Mouse (Mus musculus): ENCODE results near the gene Cend1. TPM values are rescaled to one million over a fixed set of nuclear protein-coding genes. Genes with fewer than 3 reads are reported as not detected.

The Cend1 gene
- polyA plus RNA-seq, 1 experiment: 231 TPM

GRCm38 (mm10) chr7:141432741-141433516 is 3.6 kb upstream of the Cend1 start:
- Histone ChIP-seq H3K4me1 (ENCODE audit: control insufficient read depth, insufficient read depth, low read length) (peaks cover 6% of the 10 kb centered on the region), H3K27ac (ENCODE audit: insufficient read depth, low read length) (no peak overlapping the region), H3K4me3 (ENCODE audit: insufficient read depth, low read length) (peak overlapping the region; percentile 48; the same call in 1 of the 2 replicates)
- TF ChIP-seq CTCF (IDR thresholded peaks at IDR 0.05; ENCODE audit: extremely low read depth, insufficient read depth, low read length) (no peak), POLR2A (IDR thresholded peaks at IDR 0.05; ENCODE audit: extremely low read depth, insufficient read depth, low read length) (no peak)

GRCm38 (mm10) chr7:141432186-141432611 is 2.9 kb upstream of the Cend1 start:
- Histone ChIP-seq H3K27ac (ENCODE audit: insufficient read depth, low read length) (no peak overlapping the region), H3K4me3 (ENCODE audit: insufficient read depth, low read length) (no peak overlapping the region), H3K4me1 (ENCODE audit: control insufficient read depth, insufficient read depth, low read length) (peaks cover 6% of the 10 kb centered on the region)
- no peak for TF ChIP-seq CTCF (IDR thresholded peaks at IDR 0.05; ENCODE audit: extremely low read depth, insufficient read depth, low read length)
- TF ChIP-seq POLR2A (IDR thresholded peaks at IDR 0.05; ENCODE audit: extremely low read depth, insufficient read depth, low read length): no peak

GRCm38 (mm10) chr7:141431434-141432185 is 2.3 kb upstream of the Cend1 start:
- TF ChIP-seq CTCF (IDR thresholded peaks at IDR 0.05; ENCODE audit: extremely low read depth, insufficient read depth, low read length): no peak
- H3K27ac ChIP-seq (ENCODE audit: insufficient read depth, low read length): no peak overlapping the region
- H3K4me1 ChIP-seq (ENCODE audit: control insufficient read depth, insufficient read depth, low read length): peaks cover 6% of the 10 kb centered on the region
- no peak overlapping the region for H3K4me3 ChIP-seq (ENCODE audit: insufficient read depth, low read length)

GRCm38 (mm10) chr7:141430585-141431240 is 1.4 kb upstream of the Cend1 start:
- Histone ChIP-seq H3K27ac (ENCODE audit: insufficient read depth, low read length) (no peak overlapping the region), H3K4me3 (ENCODE audit: insufficient read depth, low read length) (no peak overlapping the region), H3K4me1 (ENCODE audit: control insufficient read depth, insufficient read depth, low read length) (peaks cover 4% of the 10 kb centered on the region; the same call in 1 of the 2 replicates)
- TF ChIP-seq CTCF (IDR thresholded peaks at IDR 0.05; ENCODE audit: extremely low read depth, insufficient read depth, low read length) (no peak), POLR2A (IDR thresholded peaks at IDR 0.05; ENCODE audit: extremely low read depth, insufficient read depth, low read length) (no peak)

GRCm38 (mm10) chr7:141429840-141430584 is 721 bp upstream of the Cend1 start:
- TF ChIP-seq CTCF (IDR thresholded peaks at IDR 0.05; ENCODE audit: extremely low read depth, insufficient read depth, low read length): no peak
- 0 out of 2 replicates have a peak, but pooled peaks have one; percentile 18 for TF ChIP-seq POLR2A (IDR thresholded peaks at IDR 0.05; ENCODE audit: extremely low read depth, insufficient read depth, low read length)
- H3K4me1 ChIP-seq (ENCODE audit: control insufficient read depth, insufficient read depth, low read length): no peaks in the 10 kb centered on the region
- peak overlapping the region; percentile 62; the same call in 1 of the 2 replicates for H3K4me3 ChIP-seq (ENCODE audit: insufficient read depth, low read length)
- H3K27ac ChIP-seq (ENCODE audit: insufficient read depth, low read length): no peak overlapping the region

- no peak for TF ChIP-seq POLR2A (IDR thresholded peaks at IDR 0.05; ENCODE audit: extremely low read depth, insufficient read depth, low read length)
- TF ChIP-seq CTCF (IDR thresholded peaks at IDR 0.05; ENCODE audit: extremely low read depth, insufficient read depth, low read length): no peak
- Histone ChIP-seq H3K4me3 (ENCODE audit: insufficient read depth, low read length) (peak overlapping the region; percentile 62), H3K4me1 (ENCODE audit: control insufficient read depth, insufficient read depth, low read length) (no peaks in the 10 kb centered on the region), H3K27ac (ENCODE audit: insufficient read depth, low read length) (peak overlapping the region; percentile 16)
Observed at GRCm38 (mm10) chr7:141428701-141429100, 590 bp downstream of the Cend1 start.

GRCm38 (mm10) chr7:141426948-141427730 is 2.2 kb downstream of the Cend1 start:
- no peaks in the 10 kb centered on the region for H3K4me1 ChIP-seq (ENCODE audit: control insufficient read depth, insufficient read depth, low read length)

GRCm38 (mm10) chr7:141423811-141424210 is 5.5 kb downstream of the Cend1 start:
- Histone ChIP-seq H3K27ac (ENCODE audit: insufficient read depth, low read length) (no peak overlapping the region), H3K4me1 (ENCODE audit: control insufficient read depth, insufficient read depth, low read length) (no peaks in the 10 kb centered on the region), H3K4me3 (ENCODE audit: insufficient read depth, low read length) (no peak overlapping the region)
- TF ChIP-seq POLR2A (IDR thresholded peaks at IDR 0.05; ENCODE audit: extremely low read depth, insufficient read depth, low read length) (no peak), CTCF (IDR thresholded peaks at IDR 0.05; ENCODE audit: extremely low read depth, insufficient read depth, low read length) (no peak)

More at GRCm38 (mm10) chr7:141426948-141427730, 2.2 kb downstream of the Cend1 start:
- TF ChIP-seq CTCF (IDR thresholded peaks at IDR 0.05; ENCODE audit: extremely low read depth, insufficient read depth, low read length) (no peak), POLR2A (IDR thresholded peaks at IDR 0.05; ENCODE audit: extremely low read depth, insufficient read depth, low read length) (0 out of 2 replicates have a peak, but pooled peaks have one; percentile 10)
- no peak overlapping the region for H3K4me3 ChIP-seq (ENCODE audit: insufficient read depth, low read length)
- H3K27ac ChIP-seq (ENCODE audit: insufficient read depth, low read length): no peak overlapping the region

Measured in cortical plate, adult 2 months (tissue).